Mouse (Mus musculus): ENCODE data around the gene Defa37. TPM values are rescaled to one million over a fixed set of nuclear protein-coding genes. Genes with fewer than 3 reads are reported as not detected.
"Not testable (repeated sequence)": the region's sequence is repeated elsewhere in the genome, so short reads cannot be mapped to it uniquely, and the experiment has no call there.

Gene Defa37
- not detected in 2 replicates for polyA plus RNA-seq (2012; rRNA removed)

GRCm38 (mm10) chr8:21565086-21565485, at the start of gene Defa37:
Gene Defa37, plus strand, starts transcription at chr8:21565386.
- DNase-seq (ENCODE audit: low read depth): not testable (repeated sequence)

- not testable (repeated sequence) for DNase-seq (ENCODE audit: low read depth)
Observed at GRCm38 (mm10) chr8:21528732-21529131, 36.5 kb upstream of the Defa37 start, which contains the start of gene Defa32. Gene Defa32, plus strand, starts transcription at chr8:21529032.

- DNase-seq (ENCODE audit: low read depth): not testable (repeated sequence)
Observed at GRCm38 (mm10) chr8:21582706-21583105, 17.5 kb downstream of the Defa37 start, which contains the start of gene Defa28. Gene Defa28, plus strand, starts transcription at chr8:21583006.

GRCm38 (mm10) chr8:21594408-21594807, 29.2 kb downstream of the Defa37 start, which contains the start of gene Gm7861:
Gene Gm7861, minus strand, starts transcription at chr8:21594508.
- DNase-seq (ENCODE audit: low read depth): not testable (repeated sequence)

Other genes starting within 250 kb of the Defa37 start
- not detected in 2 replicates for gene Defa27, start 249.8 kb upstream of the Defa37 start, polyA plus RNA-seq (2012; rRNA removed)
- gene Defa29, start 238.4 kb upstream of the Defa37 start, polyA plus RNA-seq (2012; rRNA removed): not detected in 2 replicates
- gene Defa2, start 186.9 kb upstream of the Defa37 start, polyA plus RNA-seq (2012; rRNA removed): not detected in 2 replicates
- gene Defa33, start 173.6 kb upstream of the Defa37 start, polyA plus RNA-seq (2012; rRNA removed): not detected in 2 replicates
- not detected in 2 replicates for gene Defa36, start 138.0 kb upstream of the Defa37 start, polyA plus RNA-seq (2012; rRNA removed)
- not detected in 2 replicates for gene Gm7849, start 108.8 kb upstream of the Defa37 start, polyA plus RNA-seq (2012; rRNA removed)
- not detected in 2 replicates for gene Defa20, start 56.1 kb upstream of the Defa37 start, polyA plus RNA-seq (2012; rRNA removed)
- not detected in 2 replicates for gene Defa32, start 36.4 kb upstream of the Defa37 start, polyA plus RNA-seq (2012; rRNA removed)
- not detected in 2 replicates for gene Defa28, start 17.6 kb downstream of the Defa37 start, polyA plus RNA-seq (2012; rRNA removed)
- gene Gm7861, start 29.1 kb downstream of the Defa37 start, polyA plus RNA-seq (2012; rRNA removed): not detected in 2 replicates
- not detected in 2 replicates for gene Defa26, start 52.8 kb downstream of the Defa37 start, polyA plus RNA-seq (2012; rRNA removed)
- gene Defa17, start 90.4 kb downstream of the Defa37 start, polyA plus RNA-seq (2012; rRNA removed): not detected in 2 replicates
- not detected in 2 replicates for gene Defa34, start 100.4 kb downstream of the Defa37 start, polyA plus RNA-seq (2012; rRNA removed)
- gene AY761184, start 138.3 kb downstream of the Defa37 start, polyA plus RNA-seq (2012; rRNA removed): 0.34 and 0.41 TPM in 2 replicates
- gene Defa24, start 169.1 kb downstream of the Defa37 start, polyA plus RNA-seq (2012; rRNA removed): not detected in 2 replicates

Data from gonadal fat pad, adult 2 months (tissue).